Mouse (Mus musculus) hindbrain, embryonic 16.5 days (tissue): ENCODE measurements around the gene Flot2. TPM values are rescaled to one million over a fixed set of nuclear protein-coding genes. Genes with fewer than 3 reads are reported as not detected.

ENCODE experiments used
- ATAC-seq: fragments of 200-750 bp; cut with Nextera tagmentation; 2 replicates; pipeline ENCODE4 v1.8.0; 2017; ENCODE audit warnings: moderate TSS enrichment, moderate library complexity
- H3K27ac ChIP-seq: fragments of 300-500 bp; sonication (generic); 2 replicates; pipeline ENCODE4 v1.5.1; 2014; ENCODE audit warnings: low read depth, mild to moderate bottlenecking, control low read depth, low read length, moderate library complexity
- H3K27me3 ChIP-seq: fragments of 300-500 bp; sonication (generic); replicated peaks from 2 replicates; pipeline ENCODE4 v1.6.1; 2014; ENCODE audit warnings: low read length; ENCODE audit not compliant: control insufficient read depth, insufficient read depth
- H3K36me3 ChIP-seq: fragments of 300-500 bp; sonication (generic); 2 replicates; pipeline ENCODE4 v1.6.1; 2014; ENCODE audit warnings: mild to moderate bottlenecking, low read length, moderate library complexity, mixed read lengths; ENCODE audit not compliant: control insufficient read depth, insufficient read depth
- H3K4me1 ChIP-seq: fragments of 300-500 bp; sonication (generic); 2 replicates; pipeline ENCODE4 v1.6.1; 2014; ENCODE audit warnings: low read depth, low read length; ENCODE audit not compliant: control insufficient read depth, insufficient read depth
- H3K4me2 ChIP-seq: fragments of 300-500 bp; sonication (generic); 2 replicates; pipeline ENCODE4 v1.6.1; 2014; ENCODE audit warnings: mild to moderate bottlenecking, low read length, control low read depth, moderate library complexity
- H3K4me3 ChIP-seq: fragments of 300-500 bp; sonication (generic); 2 replicates; pipeline ENCODE4 v1.5.1; 2014; ENCODE audit warnings: mild to moderate bottlenecking, low read length, control low read depth, moderate library complexity
- H3K9ac ChIP-seq: fragments of 300-500 bp; sonication (generic); 2 replicates; pipeline ENCODE4 v1.6.1; 2014; ENCODE audit warnings: low read depth, mild to moderate bottlenecking, control low read depth, low read length, moderate library complexity
- H3K9me3 ChIP-seq: fragments of 300-500 bp; sonication (generic); 2 replicates; pipeline ENCODE4 v1.6.1; 2014; ENCODE audit warnings: mild to moderate bottlenecking, low read length, moderate library complexity; ENCODE audit not compliant: control insufficient read depth
- WGBS: fragments of 180-500 bp; shearing (Covaris S2); extraction: QIAGEN DNeasy Blood & Tissue Kit; methylation state at CpG from one replicate; pipeline ENCODE4 v1.1.7; 2014; 5-methylcytosine and 5-hydroxymethylcytosine counted together
- polyA plus RNA-seq: library from polyadenylated mRNA; unstranded; fragments of >200 nt; fragmentation: Nextera tagmentation; extraction: Ambion mirVana; gene quantifications from 2 replicates; pipeline ENCODE4 v1.2.1, GENCODE M21; 2015

Flot2 gene
- polyA plus RNA-seq, 1 experiment from 2014 or later: 126 TPM

DNA sequence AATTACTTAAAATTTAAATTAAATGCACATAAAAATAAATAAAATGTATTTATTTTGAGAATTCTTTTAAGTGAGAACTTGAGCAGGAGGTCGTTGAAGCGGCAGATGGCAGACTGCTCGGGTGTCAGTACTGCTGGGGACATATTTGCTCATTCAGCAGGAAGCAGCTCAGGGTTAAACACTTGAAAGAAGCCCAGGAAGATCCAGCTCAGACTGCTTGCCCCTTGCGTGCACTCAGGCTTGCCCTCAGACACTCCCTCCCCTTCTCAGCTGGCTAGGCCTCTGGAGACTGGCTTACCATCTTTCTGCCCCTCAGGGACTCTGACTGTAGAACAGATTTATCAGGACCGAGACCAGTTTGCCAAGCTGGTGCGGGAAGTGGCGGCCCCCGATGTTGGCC, 19.2 kb downstream of the Flot2 start:
- H3K4me3 ChIP-seq: no peak overlapping the region
- 85% methylated on average over 8 of the region's 8 CpGs for WGBS
- H3K4me2 ChIP-seq: no peak overlapping the region
- H3K4me1 ChIP-seq: no peaks in the 10 kb centered on the region
- no peak overlapping the region for H3K27ac ChIP-seq
- H3K9me3 ChIP-seq: no peaks in the 10 kb centered on the region
- peaks cover 45% of the 10 kb centered on the region for H3K36me3 ChIP-seq
- no peak for ATAC-seq
- no peak overlapping the region for H3K9ac ChIP-seq
- H3K27me3 ChIP-seq: no peaks in the 10 kb centered on the region

DNA sequence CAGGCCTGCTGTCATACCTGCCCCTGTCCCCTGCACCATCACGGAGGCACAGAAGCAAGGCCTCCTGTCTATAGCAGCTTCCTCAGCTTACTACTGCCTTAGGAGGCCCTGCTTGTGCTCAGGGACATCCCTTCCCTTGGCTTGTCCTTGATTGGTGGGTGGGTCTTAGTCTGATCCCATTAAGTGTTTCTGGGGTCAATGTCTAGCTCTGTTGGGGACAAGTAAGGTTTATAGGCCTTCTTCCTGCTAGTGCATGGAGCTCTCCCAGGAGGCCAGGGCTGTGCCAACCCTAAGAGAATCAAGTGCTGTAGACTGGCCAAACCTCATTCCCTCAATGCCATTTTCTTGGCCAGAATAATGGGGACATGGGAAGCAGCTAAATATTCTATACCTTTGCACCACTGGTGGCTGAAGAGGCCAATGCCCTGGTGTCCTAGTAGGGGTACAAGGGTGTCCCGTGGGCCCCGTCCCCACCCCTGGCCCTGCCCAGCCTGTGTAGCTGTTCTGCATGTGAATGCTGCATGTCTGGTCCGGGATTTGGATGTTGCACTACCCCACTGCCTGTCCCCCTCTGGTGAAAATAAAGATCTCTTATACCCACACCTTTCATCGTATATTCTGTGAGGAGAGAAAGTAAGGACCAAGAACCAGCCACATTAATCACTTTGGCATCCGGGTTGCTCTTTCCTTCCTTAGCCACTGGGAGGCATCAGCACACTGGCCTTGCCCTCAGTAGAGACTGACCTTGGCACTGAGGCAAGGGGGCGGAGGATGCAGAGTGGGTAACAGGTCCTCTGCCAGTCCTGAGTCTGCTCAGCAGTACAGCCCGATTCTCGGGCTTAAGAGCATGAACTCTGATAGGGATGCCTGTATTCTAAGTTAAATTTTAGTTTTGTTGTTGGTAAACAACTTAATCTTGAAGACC, 22.4 kb downstream of the Flot2 start:
- no peak overlapping the region for H3K4me2 ChIP-seq
- H3K9ac ChIP-seq: no peak overlapping the region
- H3K36me3 ChIP-seq: peaks cover 27% of the 10 kb centered on the region
- 58% methylated on average over 9 of the region's 9 CpGs for WGBS
- no peaks in the 10 kb centered on the region for H3K4me1 ChIP-seq
- peak; percentile 88 for ATAC-seq
- no peak overlapping the region for H3K27ac ChIP-seq
- H3K9me3 ChIP-seq: no peaks in the 10 kb centered on the region
- H3K27me3 ChIP-seq: no peaks in the 10 kb centered on the region
- no peak overlapping the region for H3K4me3 ChIP-seq

DNA sequence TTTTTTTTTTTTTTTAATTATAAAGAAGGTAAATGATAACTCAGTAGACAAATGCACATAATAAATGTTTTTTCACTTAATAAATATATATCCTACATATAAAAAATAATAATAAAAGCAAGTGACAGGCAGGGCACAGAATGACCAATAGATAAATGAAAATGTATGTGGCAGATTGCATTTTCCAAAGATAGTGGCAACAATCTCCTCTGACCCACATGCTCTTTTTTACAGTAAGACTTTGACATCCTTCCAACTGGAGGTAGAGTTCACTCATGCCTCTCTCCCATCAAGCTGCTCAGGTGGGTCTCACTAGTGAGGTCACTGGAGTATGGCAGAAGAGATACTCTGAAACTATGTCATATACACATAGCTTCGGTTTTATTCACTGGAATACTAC, 24.8 kb downstream of the Flot2 start:
- H3K9ac ChIP-seq: no peak overlapping the region
- no peak overlapping the region for H3K4me2 ChIP-seq
- no peaks in the 10 kb centered on the region for H3K9me3 ChIP-seq
- no peaks in the 10 kb centered on the region for H3K27me3 ChIP-seq
- H3K27ac ChIP-seq: no peak overlapping the region
- WGBS: 86% methylated on average over 1 of the region's 1 CpGs
- no peak for ATAC-seq
- no peaks in the 10 kb centered on the region for H3K4me1 ChIP-seq
- peaks cover 14% of the 10 kb centered on the region for H3K36me3 ChIP-seq
- no peak overlapping the region for H3K4me3 ChIP-seq

DNA sequence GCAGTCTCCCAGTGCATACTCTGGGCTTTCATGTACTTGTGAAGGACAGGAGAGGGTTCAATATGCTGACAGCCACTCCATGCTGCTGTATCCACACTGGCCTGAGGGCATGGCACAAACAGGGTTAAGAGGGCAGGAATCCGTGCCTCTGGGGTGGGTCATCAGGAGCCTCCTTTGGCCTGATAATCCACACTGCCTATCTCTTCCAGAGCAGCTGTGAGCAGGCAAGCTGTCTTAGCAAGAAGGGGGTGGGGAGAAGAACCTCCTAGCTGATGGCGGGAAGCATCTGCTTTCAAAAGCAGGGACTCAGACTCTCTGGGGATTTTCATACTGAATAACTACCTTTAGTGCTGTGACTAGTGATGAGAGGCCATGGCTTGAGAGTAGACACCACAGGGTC, 28.2 kb downstream of the Flot2 start:
- Histone ChIP-seq H3K9ac (no peak overlapping the region), H3K9me3 (no peaks in the 10 kb centered on the region), H3K4me2 (no peak overlapping the region), H3K4me1 (no peaks in the 10 kb centered on the region), H3K27ac (no peak overlapping the region), H3K36me3 (no peaks in the 10 kb centered on the region), H3K4me3 (no peak overlapping the region), H3K27me3 (no peaks in the 10 kb centered on the region)
- no peak for ATAC-seq
- 57% methylated on average over 2 of the region's 2 CpGs for WGBS

DNA sequence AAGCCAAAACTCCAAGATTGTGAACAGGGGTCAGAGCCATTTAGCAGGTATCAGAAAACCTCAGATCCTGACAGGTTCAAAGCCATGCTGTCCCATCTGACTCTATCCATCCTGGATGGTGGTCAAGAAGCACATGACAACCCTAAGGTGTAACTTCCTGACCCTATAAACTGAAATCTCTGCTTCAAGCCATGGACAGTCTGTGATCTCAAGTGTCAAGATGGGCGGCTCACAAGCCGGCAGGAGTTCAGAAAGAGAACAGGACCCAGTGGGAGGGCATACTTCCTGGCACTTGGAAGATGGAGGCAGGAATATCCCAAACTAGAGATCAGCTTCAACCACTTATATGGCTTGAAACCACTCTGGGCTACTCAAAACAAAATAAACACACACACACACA, 28.9 kb downstream of the Flot2 start:
- 61% methylated on average over 2 of the region's 2 CpGs for WGBS
- no peak overlapping the region for H3K4me3 ChIP-seq
- H3K4me1 ChIP-seq: no peaks in the 10 kb centered on the region
- H3K4me2 ChIP-seq: no peak overlapping the region
- H3K36me3 ChIP-seq: no peaks in the 10 kb centered on the region
- no peak overlapping the region for H3K27ac ChIP-seq
- H3K27me3 ChIP-seq: no peaks in the 10 kb centered on the region
- ATAC-seq: no peak
- H3K9me3 ChIP-seq: no peaks in the 10 kb centered on the region
- no peak overlapping the region for H3K9ac ChIP-seq

DNA sequence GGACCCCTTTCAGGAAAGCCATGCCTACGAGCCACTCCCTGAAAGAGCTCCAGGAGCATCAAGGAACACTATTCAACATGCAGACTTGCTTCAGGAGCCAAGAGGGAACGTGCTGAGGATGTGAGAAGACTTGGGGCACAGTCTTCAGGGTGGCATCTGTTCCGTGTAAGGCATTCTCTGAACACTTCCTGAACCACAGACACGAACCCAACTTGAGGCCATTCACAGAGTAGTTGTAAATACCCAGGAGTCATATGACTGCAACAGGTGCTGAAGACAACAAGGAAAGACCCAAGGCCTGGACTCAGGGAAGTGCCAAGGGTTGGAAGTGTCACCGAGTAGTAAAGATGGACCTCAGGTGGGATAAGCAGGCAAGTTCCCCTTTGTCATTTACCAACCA, 29.8 kb downstream of the Flot2 start:
- no peak overlapping the region for H3K4me3 ChIP-seq
- peaks cover 5% of the 10 kb centered on the region; the same call in 1 of the 2 replicates for H3K36me3 ChIP-seq
- H3K4me2 ChIP-seq: no peak overlapping the region
- no peaks in the 10 kb centered on the region for H3K9me3 ChIP-seq
- WGBS: 77% methylated on average over 5 of the region's 5 CpGs
- ATAC-seq: no peak
- H3K4me1 ChIP-seq: no peaks in the 10 kb centered on the region
- no peaks in the 10 kb centered on the region for H3K27me3 ChIP-seq
- H3K27ac ChIP-seq: no peak overlapping the region
- no peak overlapping the region for H3K9ac ChIP-seq

DNA sequence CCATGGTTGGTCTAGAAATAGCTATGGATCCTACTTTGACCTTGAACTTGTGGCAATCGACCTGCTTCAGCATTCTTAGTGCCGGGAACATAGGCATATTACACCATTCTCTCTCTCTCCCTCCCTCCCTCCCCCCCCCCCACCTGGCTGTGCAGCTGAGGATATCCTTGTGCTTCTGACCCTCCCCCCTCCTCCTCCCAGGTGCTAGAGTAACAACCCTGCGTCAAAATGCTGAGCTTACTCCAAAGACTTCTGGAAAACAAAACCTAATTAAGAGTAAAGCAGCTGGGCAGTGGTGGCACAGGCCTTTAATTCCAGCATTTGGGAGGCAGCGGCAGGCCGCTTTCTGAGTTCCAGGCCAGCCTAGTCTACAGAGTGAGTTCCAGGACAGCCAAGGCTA, 31.4 kb downstream of the Flot2 start:
- H3K9me3 ChIP-seq: no peaks in the 10 kb centered on the region
- WGBS: 81% methylated on average over 5 of the region's 5 CpGs

DNA sequence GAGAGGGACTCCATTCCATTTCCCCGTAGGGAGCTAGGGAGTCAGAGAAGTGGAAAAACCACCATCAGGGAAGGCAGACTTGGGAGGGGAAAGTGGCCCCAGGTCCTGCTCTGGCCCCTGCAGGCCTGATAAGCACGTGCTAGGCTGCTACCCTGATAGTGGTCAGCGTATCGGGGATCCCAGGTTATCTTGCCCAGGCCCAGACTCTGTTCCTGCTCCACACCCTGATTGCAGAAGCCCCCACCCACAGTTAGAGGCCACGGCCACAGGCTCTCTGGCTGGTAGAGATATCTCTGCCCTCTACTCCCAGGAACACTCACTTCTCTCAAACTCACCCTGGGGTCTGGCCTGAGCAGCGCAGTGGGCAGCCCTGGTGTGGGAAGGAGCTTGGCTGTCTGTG, 31.9 kb downstream of the Flot2 start:
- Histone ChIP-seq H3K27me3 (no peaks in the 10 kb centered on the region), H3K4me3 (no peak overlapping the region), H3K27ac (no peak overlapping the region), H3K9me3 (no peaks in the 10 kb centered on the region), H3K4me2 (no peak overlapping the region), H3K9ac (no peak overlapping the region), H3K4me1 (no peaks in the 10 kb centered on the region), H3K36me3 (peaks cover 19% of the 10 kb centered on the region)
- WGBS: 85% methylated on average over 6 of the region's 6 CpGs
- no peak for ATAC-seq

More for the DNA sequence above, 31.4 kb downstream of the Flot2 start:
- Histone ChIP-seq H3K4me1 (no peaks in the 10 kb centered on the region), H3K27ac (no peak overlapping the region), H3K27me3 (no peaks in the 10 kb centered on the region), H3K9ac (no peak overlapping the region), H3K36me3 (peaks cover 15% of the 10 kb centered on the region), H3K4me3 (no peak overlapping the region), H3K4me2 (no peak overlapping the region)
- ATAC-seq: no peak

DNA sequence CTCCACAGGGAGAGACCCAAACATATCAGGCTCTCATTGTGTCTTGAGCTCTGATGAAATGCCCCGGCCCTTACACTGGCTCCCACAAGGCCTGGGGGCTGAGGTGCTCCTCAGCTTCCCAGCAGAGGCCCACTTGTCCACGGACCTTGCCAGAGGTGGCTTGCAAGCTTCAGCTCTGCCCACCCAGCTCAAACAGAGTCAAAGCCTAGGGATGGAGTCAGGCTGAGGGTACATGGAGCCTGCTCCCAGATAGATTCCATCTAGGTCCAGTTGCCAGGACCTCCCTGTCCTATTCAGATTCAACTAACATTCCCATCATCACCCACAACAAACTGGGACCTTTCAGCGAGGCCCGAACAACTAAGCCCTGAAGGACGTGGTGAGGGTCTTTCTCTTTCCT, 34.2 kb downstream of the Flot2 start:
- ATAC-seq: no peak
- H3K4me2 ChIP-seq: no peak overlapping the region
- WGBS: 83% methylated on average over 5 of the region's 5 CpGs
- H3K9ac ChIP-seq: no peak overlapping the region
- H3K27me3 ChIP-seq: no peaks in the 10 kb centered on the region
- H3K27ac ChIP-seq: no peak overlapping the region
- no peaks in the 10 kb centered on the region for H3K4me1 ChIP-seq
- no peaks in the 10 kb centered on the region for H3K9me3 ChIP-seq
- H3K36me3 ChIP-seq: peaks cover 33% of the 10 kb centered on the region
- no peak overlapping the region for H3K4me3 ChIP-seq
